Mouse (Mus musculus) CH12.LX (cell line): ENCODE results near the gene Polr1d. TPM values are rescaled to one million over a fixed set of nuclear protein-coding genes. Genes with fewer than 3 reads are reported as not detected.

Experiments used
- DNase-seq: peaks from one replicate; pipeline ENCODE4 v3.0.0-alpha.2; 2013; ENCODE audit errors: extremely low read depth
- H3K27ac ChIP-seq: 2 replicates; pipeline ENCODE4 v1.5.1; 2012; ENCODE audit warnings: low read depth, mild to moderate bottlenecking, control low read depth, moderate library complexity; ENCODE audit not compliant: insufficient read depth
- H3K27me3 ChIP-seq: replicated peaks from 2 replicates; pipeline ENCODE3; 2012; ENCODE audit warnings: inconsistent platforms
- H3K36me3 ChIP-seq, 2 experiments: replicated peaks in 1 of 2; 2 replicates each; pipeline versions ENCODE3 to v1.6.1; 2012; ENCODE audit warnings: inconsistent platforms in 1 of 2, low read length in 1 of 2, mild to moderate bottlenecking in 1 of 2, mixed read lengths in 1 of 2, moderate library complexity in 1 of 2; ENCODE audit not compliant: control insufficient read depth in 1 of 2, insufficient read depth in 1 of 2
- H3K4me1 ChIP-seq, 2 experiments: 2 replicates each; pipeline ENCODE4 v1.6.1; 2012; ENCODE audit warnings: inconsistent platforms in 1 of 2, moderate library complexity in 1 of 2; ENCODE audit not compliant: insufficient read depth in 2 of 2, control insufficient read depth in 1 of 2
- H3K4me2 ChIP-seq: 2 replicates; pipeline ENCODE4 v1.6.1; 2012; ENCODE audit warnings: low read depth, mild to moderate bottlenecking, control low read depth; ENCODE audit not compliant: poor library complexity, insufficient read depth, severe bottlenecking
- H3K4me3 ChIP-seq, 3 experiments: fragments of 150-350 bp in 1 of 3; sonication (generic) in 1 of 3; replicated peaks in 1 of 3; 2 replicates each; pipeline versions ENCODE3 to v1.5.1; 2011 to 2012; ENCODE audit warnings: low read depth in 2 of 3, low read length in 2 of 3, mild to moderate bottlenecking in 2 of 3, moderate library complexity in 2 of 3, control low read depth in 1 of 3, improper control_type of control experiment in 1 of 3, inconsistent platforms in 1 of 3, mixed read lengths in 1 of 3; ENCODE audit not compliant: poor library complexity in 1 of 3
- H3K79me2 ChIP-seq: replicated peaks from 2 replicates; pipeline ENCODE4 v1.6.1; 2012; ENCODE audit warnings: mild to moderate bottlenecking, moderate library complexity; ENCODE audit not compliant: control insufficient read depth, poor library complexity, insufficient read depth, severe bottlenecking; ENCODE audit errors: extremely low read depth
- H3K9ac ChIP-seq: 2 replicates; pipeline ENCODE4 v1.6.1; 2012; ENCODE audit warnings: low read depth, mild to moderate bottlenecking, control low read depth, moderate library complexity; ENCODE audit not compliant: insufficient read depth
- H3K9me3 ChIP-seq: replicated peaks from 2 replicates; pipeline ENCODE3; 2012; ENCODE audit warnings: low read length, inconsistent platforms, mixed read lengths
- BHLHE40 ChIP-seq: IDR thresholded peaks from 2 replicates; pipeline ENCODE4 v1.6.1; 2011; ENCODE audit warnings: mild to moderate bottlenecking, low read depth, low read length, improper control_type of control experiment
- ELF1 ChIP-seq: IDR thresholded peaks from 2 replicates; pipeline ENCODE4 v1.6.1; 2014; ENCODE audit warnings: low read depth, mild to moderate bottlenecking, inconsistent platforms, low read length, improper control_type of control experiment
- ETS1 ChIP-seq: conservative IDR thresholded peaks from 2 replicates; pipeline ENCODE4 v1.6.1; 2012; ENCODE audit warnings: low read depth, mild to moderate bottlenecking, inconsistent platforms, low read length, improper control_type of control experiment, moderate library complexity
- GABPA ChIP-seq: IDR thresholded peaks from 2 replicates; pipeline ENCODE4 v1.6.1; 2012; ENCODE audit warnings: low read depth, low read length, improper control_type of control experiment, inconsistent platforms; ENCODE audit not compliant: insufficient replicate concordance
- JUND ChIP-seq: conservative IDR thresholded peaks from 2 replicates; pipeline ENCODE4 v1.6.1; 2011; ENCODE audit warnings: low read depth, low read length, improper control_type of control experiment
- KAT2A ChIP-seq: IDR thresholded peaks from 2 replicates; pipeline ENCODE4 v1.6.1; 2012; ENCODE audit warnings: low read length, improper control_type of control experiment, inconsistent platforms; ENCODE audit not compliant: insufficient replicate concordance
- MEF2A ChIP-seq: IDR thresholded peaks from 2 replicates; pipeline ENCODE4 v1.6.1; 2014; ENCODE audit warnings: low read depth, mild to moderate bottlenecking, inconsistent platforms, low read length, improper control_type of control experiment, borderline replicate concordance
- MXI1 ChIP-seq: IDR thresholded peaks from 2 replicates; pipeline ENCODE4 v1.6.1; 2011; ENCODE audit warnings: mild to moderate bottlenecking, low read depth, low read length, improper control_type of control experiment
- PAX5 ChIP-seq: IDR thresholded peaks from 2 replicates; pipeline ENCODE4 v1.6.1; 2012; ENCODE audit warnings: low read length, inconsistent platforms, mixed read lengths
- POLR2AphosphoS2 ChIP-seq: IDR thresholded peaks from 2 replicates; pipeline ENCODE4 v1.6.1; 2011; ENCODE audit warnings: low read depth, low read length, improper control_type of control experiment
- RCOR1 ChIP-seq: conservative IDR thresholded peaks from 2 replicates; pipeline ENCODE4 v1.6.1; 2012; ENCODE audit warnings: low read depth, mild to moderate bottlenecking, inconsistent platforms, low read length, improper control_type of control experiment
- SIN3A ChIP-seq: IDR thresholded peaks from 2 replicates; pipeline ENCODE4 v1.6.1; 2012; ENCODE audit warnings: low read length, improper control_type of control experiment, inconsistent platforms
- SMC3 ChIP-seq: IDR thresholded peaks from 2 replicates; pipeline ENCODE4 v1.6.1; 2011; ENCODE audit warnings: low read depth, low read length, improper control_type of control experiment
- UBTF ChIP-seq: IDR thresholded peaks from 2 replicates; pipeline ENCODE4 v1.6.1; 2012; ENCODE audit warnings: low read depth, mild to moderate bottlenecking, inconsistent platforms, low read length, improper control_type of control experiment, moderate library complexity
- ZKSCAN1 ChIP-seq: IDR thresholded peaks from 2 replicates; pipeline ENCODE4 v1.6.1; 2012; ENCODE audit warnings: low read depth, inconsistent platforms, low read length, improper control_type of control experiment, borderline replicate concordance
- dilution Hi-C: fragments of 300-500 bp; cut with MboI; formaldehyde crosslinking; loops from 2 replicates; pipeline ENCODE4 v1.14.3; 2020; ENCODE audit warnings: low sequenced_read_pairs; ENCODE audit not compliant: extremely low pct_unique_long_range_greater_than_20kb, extremely low pct_ligation_motif_present
- in situ Hi-C: fragments of 300-500 bp; cut with MboI; formaldehyde crosslinking; loops from 3 replicates; pipeline ENCODE4 v1.14.3; 2019; ENCODE audit warnings: low sequenced_read_pairs, low pct_ligation_motif_present, low pct_unique_long_range_greater_than_20kb, mixed read lengths
- polyA plus RNA-seq: library from polyadenylated mRNA; unstranded; fragments of >175 nt; gene quantifications from 2 replicates; pipeline ENCODE4 v1.2.1, GENCODE M21; 2012; ENCODE audit warnings: low read depth; ENCODE audit not compliant: insufficient read length
- total RNA-seq, 2 experiments: library from RNA; depleted of rRNA; stranded (reverse); fragments of 300-350 nt in 1 of 2; fragments of >200 nt in 1 of 2; gene quantifications; 2 replicates each; pipeline ENCODE4 v1.2.3; 2012 to 2014

Gene Polr1d
- total and polyA plus RNA-seq, 3 experiments: 293 to 354 (median 300) TPM

DNA sequence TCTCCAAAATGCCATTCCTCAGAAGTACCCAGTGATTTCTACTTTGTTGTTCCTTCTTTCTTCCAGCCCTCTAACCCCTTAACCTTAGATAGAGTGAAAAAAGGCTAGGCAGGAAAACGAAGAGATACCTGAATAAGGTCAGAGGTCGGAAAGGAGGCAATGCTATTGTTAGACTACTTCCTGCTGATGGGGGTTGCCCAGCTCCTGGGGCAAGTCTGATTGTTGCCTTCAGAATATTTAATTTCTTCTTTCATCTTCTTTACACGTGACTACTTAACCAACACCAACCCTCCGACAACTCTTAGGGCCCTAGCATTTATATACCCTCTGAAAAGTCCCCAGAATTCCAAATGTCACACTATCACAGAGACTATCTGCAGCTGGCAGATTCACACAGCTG lies 10.7 kb upstream of the Polr1d start:
- peak overlapping the region; percentile 85 for H3K4me2 ChIP-seq
- H3K36me3 ChIP-seq: peaks cover 0 to 11% of the 10 kb centered on the region in 2 experiments
- in situ Hi-C loops: no loop called here
- TF ChIP-seq BHLHE40 (peak; percentile 77), PAX5 (no peak), JUND (no peak), ELF1 (peak; percentile 20; the same call in 1 of the 2 replicates), RCOR1 (no peak), MEF2A (peak; percentile 75)
- H3K9ac ChIP-seq: peak overlapping the region; percentile 34
- H3K4me1 ChIP-seq: peaks cover 31 to 89% of the 10 kb centered on the region in 2 experiments
- peak overlapping the region; percentile 30; the same call in 1 of the 2 replicates for H3K27ac ChIP-seq
- H3K9me3 ChIP-seq: no peaks in the 10 kb centered on the region
- peaks cover 77% of the 10 kb centered on the region for H3K79me2 ChIP-seq
- no peak overlapping the region for H3K4me3 ChIP-seq
- dilution Hi-C loops: no loop called here
- no peak for DNase-seq
- H3K27me3 ChIP-seq: no peaks in the 10 kb centered on the region

DNA sequence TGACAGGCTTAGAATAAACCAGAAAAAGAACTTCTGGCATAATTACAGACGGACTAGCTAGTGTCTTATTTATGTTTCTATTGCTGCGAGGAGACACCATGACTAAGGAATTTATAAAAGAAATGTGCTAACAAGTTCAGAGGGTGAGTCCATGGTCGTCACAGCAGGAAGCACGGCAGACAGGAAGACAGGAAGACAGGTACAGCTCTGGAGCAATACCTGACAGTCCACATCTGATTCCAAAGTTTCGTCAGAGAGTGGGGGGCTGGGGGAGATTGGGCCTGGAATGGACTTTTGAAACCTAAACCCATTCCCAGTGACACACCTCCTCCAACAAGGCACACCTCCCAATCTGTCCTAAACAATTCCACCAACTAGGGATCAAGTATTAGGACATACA lies 9.9 kb upstream of the Polr1d start:
- Histone ChIP-seq H3K79me2 (peaks cover 74% of the 10 kb centered on the region), H3K27ac (peak overlapping the region; percentile 44), H3K4me2 (peak overlapping the region; percentile 29; the same call in 1 of the 2 replicates), H3K4me1 (peaks cover 31 to 89% of the 10 kb centered on the region in 2 experiments), H3K36me3 (peaks cover 0 to 9% of the 10 kb centered on the region in 2 experiments), H3K27me3 (no peaks in the 10 kb centered on the region), H3K9ac (no peak overlapping the region), H3K4me3 (no peak overlapping the region), H3K9me3 (no peaks in the 10 kb centered on the region)
- DNase-seq: no peak
- no peak for TF ChIP-seq ZKSCAN1
- TF ChIP-seq ETS1: no peak
- TF ChIP-seq KAT2A: no peak
- no peak for TF ChIP-seq MEF2A
- no peak for TF ChIP-seq POLR2AphosphoS2
- no peak for TF ChIP-seq UBTF
- no peak for TF ChIP-seq MXI1
- no peak for TF ChIP-seq SIN3A
- TF ChIP-seq GABPA: no peak
- no peak for TF ChIP-seq JUND
- no peak for TF ChIP-seq RCOR1
- TF ChIP-seq BHLHE40: no peak
- no peak for TF ChIP-seq SMC3
- in situ Hi-C loops (no loop called here), dilution Hi-C loops (no loop called here)
